Mouse (Mus musculus) forebrain, embryonic 13.5 days (tissue): Measurements from ENCODE around the gene Twf1. TPM values are rescaled to one million over a fixed set of nuclear protein-coding genes. Genes with fewer than 3 reads are reported as not detected.

Experiments used
- ATAC-seq: fragments of 200-750 bp; cut with Nextera tagmentation; 2 replicates; pipeline ENCODE4 v1.8.0; 2017
- H3K27ac ChIP-seq: fragments of 300-500 bp; sonication (generic); 2 replicates; pipeline ENCODE4 v1.5.1; 2015; ENCODE audit warnings: inconsistent platforms, mild to moderate bottlenecking, moderate library complexity
- H3K27me3 ChIP-seq: fragments of 300-500 bp; sonication (generic); 2 replicates; pipeline ENCODE4 v1.6.1; 2015; ENCODE audit warnings: mild to moderate bottlenecking, inconsistent platforms
- H3K36me3 ChIP-seq: fragments of 300-500 bp; sonication (generic); 2 replicates; pipeline ENCODE4 v1.6.1; 2015; ENCODE audit warnings: mild to moderate bottlenecking, inconsistent platforms; ENCODE audit not compliant: poor library complexity, severe bottlenecking
- H3K4me1 ChIP-seq: fragments of 300-500 bp; sonication (generic); 2 replicates; pipeline ENCODE4 v1.6.1; 2015; ENCODE audit warnings: inconsistent platforms
- H3K4me2 ChIP-seq: fragments of 300-500 bp; sonication (generic); 2 replicates; pipeline ENCODE4 v1.6.1; 2015; ENCODE audit warnings: inconsistent platforms, mild to moderate bottlenecking, moderate library complexity
- H3K4me3 ChIP-seq: fragments of 300-500 bp; sonication (generic); 2 replicates; pipeline ENCODE4 v1.5.1; 2015; ENCODE audit warnings: mild to moderate bottlenecking, inconsistent platforms
- H3K9ac ChIP-seq: fragments of 300-500 bp; sonication (generic); 2 replicates; pipeline ENCODE4 v1.6.1; 2015; ENCODE audit warnings: mild to moderate bottlenecking, inconsistent platforms
- H3K9me3 ChIP-seq: fragments of 300-500 bp; sonication (generic); replicated peaks from 2 replicates; pipeline ENCODE4 v1.6.1; 2016; ENCODE audit warnings: inconsistent platforms
- WGBS: fragments of 180-500 bp; shearing (Covaris S2); methylation state at CpG from one replicate; pipeline ENCODE4 v1.1.7; 2015; 5-methylcytosine and 5-hydroxymethylcytosine counted together
- polyA plus RNA-seq: library from polyadenylated mRNA; unstranded; fragments of >200 nt; fragmentation: Nextera tagmentation; extraction: Ambion mirVana; gene quantifications from 2 replicates; pipeline ENCODE4 v1.2.1, GENCODE M21; 2015

The Twf1 gene
- polyA plus RNA-seq, 1 experiment from 2014 or later: 112 TPM

DNA sequence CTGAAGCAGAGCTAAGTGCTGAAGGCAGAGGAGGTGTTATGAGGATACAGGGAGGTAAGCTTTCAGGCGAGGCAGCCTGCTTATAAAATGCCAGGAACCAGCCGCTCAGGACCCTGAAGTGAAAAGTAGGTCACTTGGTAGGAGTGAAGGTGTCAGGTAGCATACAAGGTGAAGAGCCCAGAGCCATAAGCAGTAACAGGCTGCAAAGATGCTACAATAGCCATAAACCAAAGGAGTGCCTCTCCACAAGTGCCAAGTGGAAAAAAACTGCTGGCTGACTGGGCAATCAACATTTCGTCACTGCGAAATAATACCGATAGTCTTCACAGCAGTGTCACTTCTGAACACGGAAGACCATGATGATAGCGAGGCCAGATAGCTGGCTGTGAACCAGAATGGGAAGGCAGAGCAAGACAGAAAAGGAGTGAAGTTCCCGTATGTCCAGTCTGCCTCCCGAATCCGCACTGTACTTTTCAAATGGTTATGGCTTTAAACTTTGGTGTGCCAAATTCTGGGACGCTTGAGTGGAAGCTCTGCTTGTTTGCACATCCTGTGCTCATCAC lies 10.5 kb upstream of the Twf1 start:
- Histone ChIP-seq H3K27ac (no peak overlapping the region), H3K9ac (no peak overlapping the region), H3K36me3 (no peaks in the 10 kb centered on the region), H3K27me3 (peaks cover 3% of the 10 kb centered on the region; the same call in 1 of the 2 replicates), H3K9me3 (no peaks in the 10 kb centered on the region), H3K4me1 (0 out of 2 replicates have a peak, but pooled peaks cover 2% of the 10 kb centered on the region), H3K4me2 (no peak overlapping the region), H3K4me3 (no peak overlapping the region)
- WGBS: 86% methylated on average over 11 of the region's 11 CpGs
- ATAC-seq: no peak

DNA sequence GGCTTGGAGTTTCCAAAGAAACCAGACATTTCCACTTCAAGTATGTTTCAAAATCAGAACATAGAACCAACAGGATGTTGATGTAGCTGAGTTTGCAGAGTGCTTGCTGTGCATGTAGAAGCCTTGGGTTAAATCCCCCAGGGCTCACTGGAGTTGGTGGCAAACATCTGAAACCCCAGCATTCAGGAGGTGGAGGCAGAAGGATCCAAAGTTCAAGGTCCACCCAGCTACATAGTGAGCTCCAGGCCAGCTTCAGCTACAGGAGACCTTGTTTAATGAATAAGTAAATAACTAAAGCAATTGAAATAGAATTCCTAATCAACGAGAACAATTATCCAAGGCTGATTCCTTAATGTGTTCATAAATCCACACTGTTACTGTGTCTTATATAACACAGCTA lies 3.9 kb upstream of the Twf1 start:
- Histone ChIP-seq H3K27me3 (peaks cover 3% of the 10 kb centered on the region; the same call in 1 of the 2 replicates), H3K4me1 (peaks cover 6% of the 10 kb centered on the region), H3K9ac (no peak overlapping the region), H3K36me3 (no peaks in the 10 kb centered on the region), H3K9me3 (no peaks in the 10 kb centered on the region), H3K27ac (no peak overlapping the region), H3K4me3 (no peak overlapping the region), H3K4me2 (no peak overlapping the region)
- WGBS: 79% methylated on average over 1 of the region's 1 CpGs
- no peak for ATAC-seq

DNA sequence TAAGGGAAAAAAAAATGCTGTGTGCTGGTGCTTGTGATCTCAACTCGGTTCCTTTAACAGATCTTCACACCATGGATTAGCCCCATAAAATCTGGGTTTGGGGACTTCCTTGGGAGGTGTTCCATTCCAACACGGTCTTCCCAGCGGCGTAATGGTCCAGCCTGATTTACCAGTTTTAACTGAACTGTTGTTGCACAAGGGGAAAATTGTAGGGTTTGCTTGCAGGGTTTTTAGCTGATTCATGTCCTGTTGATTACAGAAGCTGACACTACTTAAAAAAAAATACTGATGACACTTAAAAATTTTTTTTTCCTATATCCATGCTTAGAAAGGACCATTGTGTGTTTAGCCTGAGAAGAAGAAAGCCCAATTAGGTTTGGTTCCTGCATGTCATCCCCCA lies 1.7 kb upstream of the Twf1 start:
- Histone ChIP-seq H3K9me3 (no peaks in the 10 kb centered on the region), H3K36me3 (no peaks in the 10 kb centered on the region), H3K4me3 (no peak overlapping the region), H3K27me3 (peaks cover 3% of the 10 kb centered on the region; the same call in 1 of the 2 replicates), H3K9ac (no peak overlapping the region), H3K27ac (no peak overlapping the region), H3K4me2 (no peak overlapping the region), H3K4me1 (peaks cover 14% of the 10 kb centered on the region)
- 91% methylated on average over 4 of the region's 4 CpGs for WGBS
- no peak for ATAC-seq

DNA sequence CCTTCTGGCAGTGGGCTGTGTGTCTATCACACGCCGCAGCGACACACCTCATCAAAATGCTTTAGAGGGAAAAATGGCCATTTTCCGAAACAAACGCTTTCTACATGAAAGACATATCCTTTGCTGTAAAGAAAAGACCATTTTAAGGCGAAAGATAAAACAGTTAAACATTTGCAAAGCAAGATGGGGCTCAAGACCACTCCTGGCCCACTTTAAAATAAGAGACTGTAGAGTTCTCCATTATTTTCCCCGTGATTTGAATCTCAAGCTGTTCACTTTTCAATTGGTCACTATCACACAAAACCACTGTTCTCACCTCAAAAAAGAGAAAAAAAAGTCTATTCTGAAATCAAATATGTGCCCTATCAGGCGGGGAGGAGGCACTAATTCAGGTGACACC lies 394 bp upstream of the Twf1 start:
- H3K9ac ChIP-seq: peak overlapping the region; percentile 36
- no peak overlapping the region for H3K27ac ChIP-seq
- ATAC-seq: peak; percentile 31
- WGBS: 10% methylated on average over 8 of the region's 8 CpGs
- no peaks in the 10 kb centered on the region for H3K9me3 ChIP-seq
- H3K4me3 ChIP-seq: peak overlapping the region; percentile 91
- peak overlapping the region; percentile 53 for H3K4me2 ChIP-seq
- H3K4me1 ChIP-seq: peaks cover 14% of the 10 kb centered on the region
- H3K27me3 ChIP-seq: no peaks in the 10 kb centered on the region
- peaks cover 1% of the 10 kb centered on the region; the same call in 1 of the 2 replicates for H3K36me3 ChIP-seq

DNA sequence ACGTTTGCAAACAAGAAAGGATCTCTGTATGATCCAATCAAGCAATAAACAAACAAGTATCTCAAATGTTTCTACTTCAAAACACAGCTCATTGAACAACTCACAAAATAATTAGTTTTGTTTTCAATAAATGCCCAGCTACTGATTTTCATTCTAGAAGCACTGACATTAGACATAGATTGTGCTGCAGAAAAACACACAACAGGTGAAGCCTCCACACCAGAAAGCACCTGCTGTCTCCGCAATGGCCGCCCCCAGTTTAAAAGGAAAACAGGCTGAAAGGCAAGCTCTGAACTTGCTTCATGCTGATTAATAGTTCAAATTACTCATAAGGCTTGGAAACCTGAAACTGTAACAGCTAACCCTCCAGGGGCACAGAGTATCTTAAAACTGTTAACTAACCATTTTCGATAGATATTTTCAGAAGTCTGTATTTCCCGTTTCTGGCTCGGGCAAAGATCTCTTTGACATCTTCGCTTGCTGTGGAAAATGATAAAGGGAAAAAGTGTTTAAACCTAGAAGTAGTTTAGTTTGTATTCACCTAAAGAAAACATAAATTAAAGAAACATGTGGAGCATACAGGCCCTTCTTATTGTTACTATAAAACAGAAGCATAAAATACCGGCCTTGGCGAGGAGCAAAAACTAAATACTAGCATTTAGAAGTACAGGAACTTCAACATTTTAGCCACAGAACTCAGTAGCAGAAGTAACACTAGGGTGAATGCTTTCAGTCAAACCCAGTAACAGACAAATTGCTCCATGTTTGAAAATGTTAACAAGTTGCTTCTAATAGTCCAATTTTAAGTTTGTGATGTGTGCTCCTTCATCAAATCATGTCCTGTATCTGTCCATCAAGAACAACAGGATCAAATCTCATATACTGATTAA lies 1.6 kb downstream of the Twf1 start:
- H3K4me2 ChIP-seq: peak overlapping the region; percentile 11; the same call in 1 of the 2 replicates
- H3K4me3 ChIP-seq: peak overlapping the region; percentile 91; the same call in 1 of the 2 replicates
- 90% methylated on average over 9 of the region's 9 CpGs for WGBS

DNA sequence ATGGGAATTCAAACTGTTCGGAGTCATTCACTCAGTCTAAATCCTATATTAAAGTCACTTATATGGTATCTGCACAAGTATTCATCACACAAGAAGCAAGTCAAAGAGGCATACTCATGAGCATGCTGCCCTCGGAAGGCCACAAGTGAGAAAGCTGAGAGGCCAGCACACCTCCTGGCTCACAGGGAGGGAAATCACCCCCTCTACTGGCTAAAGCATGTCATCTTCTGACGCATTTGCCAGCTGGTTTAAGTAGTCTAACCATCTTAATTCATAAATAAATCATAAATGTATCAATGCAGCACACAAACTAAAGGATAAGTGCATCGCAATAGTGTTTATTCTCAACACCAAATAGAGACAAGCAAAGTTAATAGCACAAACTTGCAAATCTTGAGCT lies 5.0 kb downstream of the Twf1 start:
- Histone ChIP-seq H3K4me1 (peaks cover 14% of the 10 kb centered on the region), H3K27me3 (no peaks in the 10 kb centered on the region), H3K4me3 (no peak overlapping the region), H3K4me2 (no peak overlapping the region), H3K27ac (no peak overlapping the region), H3K36me3 (peaks cover 52% of the 10 kb centered on the region), H3K9me3 (no peaks in the 10 kb centered on the region), H3K9ac (no peak overlapping the region)
- ATAC-seq: no peak
- 88% methylated on average over 4 of the region's 4 CpGs for WGBS

More for the DNA sequence above, 1.6 kb downstream of the Twf1 start:
- H3K9me3 ChIP-seq: no peaks in the 10 kb centered on the region
- H3K27ac ChIP-seq: no peak overlapping the region
- H3K9ac ChIP-seq: no peak overlapping the region
- H3K4me1 ChIP-seq: peaks cover 14% of the 10 kb centered on the region
- H3K36me3 ChIP-seq: peaks cover 21% of the 10 kb centered on the region
- ATAC-seq: no peak
- no peaks in the 10 kb centered on the region for H3K27me3 ChIP-seq

DNA sequence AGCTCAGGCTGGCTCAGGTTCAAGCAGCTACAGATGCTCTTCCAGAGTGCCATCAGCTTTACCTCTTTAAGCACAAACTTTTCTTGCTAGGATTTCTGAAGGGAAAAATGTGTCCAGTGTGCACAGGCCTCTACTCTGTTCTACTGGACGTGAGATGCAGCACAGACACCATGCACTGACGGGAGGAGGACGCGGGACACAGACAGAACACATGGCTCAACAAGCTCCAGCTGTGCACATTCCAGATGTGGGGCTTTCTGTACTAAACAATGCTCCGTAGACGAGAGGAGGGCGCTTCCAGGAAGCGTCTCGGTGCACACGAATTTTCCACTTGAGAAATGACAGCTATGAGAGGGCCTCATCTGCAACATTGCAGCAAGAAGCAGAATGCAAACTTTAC lies 6.5 kb downstream of the Twf1 start:
- Histone ChIP-seq H3K27me3 (no peaks in the 10 kb centered on the region), H3K4me1 (peaks cover 6% of the 10 kb centered on the region), H3K27ac (no peak overlapping the region), H3K4me3 (no peak overlapping the region), H3K9me3 (no peaks in the 10 kb centered on the region), H3K4me2 (no peak overlapping the region), H3K9ac (no peak overlapping the region), H3K36me3 (peaks cover 65% of the 10 kb centered on the region)
- 93% methylated on average over 10 of the region's 10 CpGs for WGBS
- no peak for ATAC-seq

DNA sequence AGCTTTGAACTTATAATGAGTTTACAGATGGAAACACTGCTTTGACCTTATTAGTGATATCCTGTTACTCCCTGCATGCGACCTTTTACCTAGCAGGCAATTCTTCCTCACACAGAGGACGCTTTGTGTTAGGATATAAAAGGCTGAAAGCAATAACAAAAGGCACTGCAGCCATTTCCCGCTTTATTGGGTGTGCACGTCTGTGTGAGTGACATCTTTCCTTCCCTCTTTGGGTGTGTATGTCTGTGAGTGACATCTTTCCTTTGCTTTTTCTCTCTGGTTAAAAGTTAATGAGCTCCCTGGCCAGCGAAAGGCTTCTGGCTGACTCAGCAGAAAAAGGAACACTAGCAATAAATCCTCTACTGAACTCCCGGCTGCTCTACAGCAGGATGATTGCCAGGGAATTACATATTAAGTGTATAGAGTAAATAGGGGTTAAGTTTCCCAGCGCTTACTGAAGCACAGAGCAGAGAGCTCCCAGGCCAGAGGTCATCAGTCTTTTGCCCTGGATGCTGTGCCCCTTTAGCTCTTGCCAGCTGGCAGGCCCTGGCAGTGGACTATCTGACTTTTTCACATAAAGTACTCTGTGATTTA lies 7.6 kb downstream of the Twf1 start:
- Histone ChIP-seq H3K36me3 (peaks cover 67% of the 10 kb centered on the region), H3K27me3 (no peaks in the 10 kb centered on the region), H3K9ac (no peak overlapping the region), H3K27ac (no peak overlapping the region), H3K9me3 (no peaks in the 10 kb centered on the region), H3K4me3 (no peak overlapping the region), H3K4me1 (no peaks in the 10 kb centered on the region), H3K4me2 (no peak overlapping the region)
- WGBS: 32% methylated on average over 7 of the region's 7 CpGs
- no peak for ATAC-seq

DNA sequence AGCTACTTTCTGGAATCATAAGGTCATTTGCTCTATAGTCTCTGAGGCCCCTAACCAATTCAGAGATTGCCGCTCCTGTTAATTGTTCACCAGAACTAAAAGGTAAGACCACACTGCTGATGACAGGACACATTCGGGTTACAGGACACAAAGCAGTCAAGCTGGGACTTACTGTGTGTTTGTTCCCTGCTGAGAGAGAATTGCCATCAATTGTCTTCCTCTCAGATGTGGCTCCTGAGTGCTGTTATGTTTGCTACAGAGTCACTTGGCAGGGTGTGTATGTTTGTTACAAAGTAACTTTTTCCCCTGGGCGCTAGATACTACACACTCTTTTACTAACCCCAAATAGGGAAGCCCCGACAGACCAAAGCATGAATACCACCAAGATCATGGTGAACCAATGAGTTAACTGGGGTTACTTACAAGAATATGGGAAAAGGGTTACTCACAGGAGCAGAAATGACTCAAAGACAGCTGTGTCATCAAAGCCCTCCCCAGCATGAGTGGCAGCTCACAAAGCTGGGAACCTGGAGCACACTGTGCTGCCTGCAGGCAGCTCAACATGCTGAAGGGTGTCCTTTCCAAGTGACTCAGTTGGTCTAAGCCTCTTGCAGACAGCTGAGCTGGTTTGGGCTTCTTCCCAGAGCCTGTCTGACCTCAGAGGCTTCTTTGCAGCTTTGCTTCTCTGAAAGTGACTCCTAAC lies 15.0 kb downstream of the Twf1 start:
- WGBS: 74% methylated on average over 4 of the region's 4 CpGs
- Histone ChIP-seq H3K4me2 (no peak overlapping the region), H3K4me3 (no peak overlapping the region), H3K27ac (no peak overlapping the region), H3K9ac (no peak overlapping the region), H3K27me3 (no peaks in the 10 kb centered on the region), H3K36me3 (peaks cover 14% of the 10 kb centered on the region), H3K9me3 (no peaks in the 10 kb centered on the region), H3K4me1 (no peaks in the 10 kb centered on the region)
- no peak for ATAC-seq

DNA sequence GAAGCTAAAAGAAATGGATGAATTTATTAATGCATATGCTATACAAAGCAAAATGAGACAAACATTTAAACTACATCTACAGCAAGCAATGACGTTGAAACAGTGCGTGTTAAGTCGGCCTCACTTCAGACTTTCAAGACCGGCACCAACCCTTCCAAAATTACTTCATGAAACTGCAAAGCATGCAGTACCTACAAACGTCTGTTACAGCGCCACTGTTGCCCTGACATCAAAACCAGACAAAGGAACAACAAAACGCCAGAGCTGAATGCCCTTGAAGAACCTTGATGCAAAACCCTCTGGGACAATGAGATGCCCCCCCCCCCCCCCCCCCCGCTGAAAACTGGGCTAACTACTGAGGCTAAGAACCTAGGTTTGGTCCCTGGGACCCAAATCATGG lies 16.9 kb downstream of the Twf1 start:
- 68% methylated on average over 8 of the region's 8 CpGs for WGBS
- ATAC-seq: no peak
- no peak overlapping the region for H3K9ac ChIP-seq

DNA sequence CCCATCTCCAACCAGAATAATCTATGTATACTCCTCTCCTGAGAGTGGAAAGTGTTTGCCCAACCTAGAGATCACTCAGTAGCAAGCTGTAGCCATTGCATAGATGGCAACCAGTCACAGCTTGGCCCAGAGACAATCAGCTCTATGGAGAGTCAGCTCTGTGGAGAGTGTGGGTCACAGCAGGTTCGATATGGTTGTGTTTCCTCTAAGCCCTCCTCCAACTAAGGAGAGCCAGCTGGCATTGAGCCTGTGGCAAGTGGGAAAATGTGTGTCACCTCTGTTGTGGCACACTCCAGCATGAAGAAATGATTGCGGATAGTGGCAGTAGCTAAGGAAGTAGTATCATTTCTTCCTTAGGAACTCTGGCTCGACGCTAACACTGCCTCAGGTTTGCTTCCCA lies 18.2 kb downstream of the Twf1 start:
- no peaks in the 10 kb centered on the region for H3K36me3 ChIP-seq
- no peak for ATAC-seq
- H3K4me1 ChIP-seq: no peaks in the 10 kb centered on the region
- H3K4me3 ChIP-seq: no peak overlapping the region
- no peak overlapping the region for H3K4me2 ChIP-seq
- no peaks in the 10 kb centered on the region for H3K9me3 ChIP-seq
- WGBS: 90% methylated on average over 4 of the region's 4 CpGs
- no peak overlapping the region for H3K9ac ChIP-seq
- no peak overlapping the region for H3K27ac ChIP-seq
- H3K27me3 ChIP-seq: no peaks in the 10 kb centered on the region

More for the DNA sequence above, 16.9 kb downstream of the Twf1 start:
- no peak overlapping the region for H3K4me2 ChIP-seq
- no peaks in the 10 kb centered on the region for H3K36me3 ChIP-seq
- H3K27me3 ChIP-seq: no peaks in the 10 kb centered on the region
- no peaks in the 10 kb centered on the region for H3K9me3 ChIP-seq
- no peaks in the 10 kb centered on the region for H3K4me1 ChIP-seq
- H3K27ac ChIP-seq: no peak overlapping the region
- no peak overlapping the region for H3K4me3 ChIP-seq
